Mouse (Mus musculus) embryonic facial prominence, embryonic 14.5 days (tissue): Measurements from ENCODE around the gene Serpinb2. TPM values are rescaled to one million over a fixed set of nuclear protein-coding genes. Genes with fewer than 3 reads are reported as not detected.

Experiments used
- ATAC-seq: fragments of 200-750 bp; cut with Nextera tagmentation; 2 replicates; pipeline ENCODE4 v1.8.0; 2017; ENCODE audit warnings: low read depth, moderate number of reproducible peaks, moderate TSS enrichment
- DNase-seq: peaks from one replicate; pipeline ENCODE4 v3.0.0-alpha.2; 2015; ENCODE audit warnings: low spot score
- H3K27ac ChIP-seq: fragments of 300-500 bp; sonication (generic); replicated peaks from 2 replicates; pipeline ENCODE4 v1.5.1; 2014; ENCODE audit warnings: low read depth, mild to moderate bottlenecking, low read length, moderate library complexity
- H3K27me3 ChIP-seq: fragments of 300-500 bp; sonication (generic); replicated peaks from 2 replicates; pipeline ENCODE4 v1.6.1; 2014; ENCODE audit warnings: low read length; ENCODE audit not compliant: control insufficient read depth, insufficient read depth
- H3K36me3 ChIP-seq: fragments of 300-500 bp; sonication (generic); 2 replicates; pipeline ENCODE4 v1.6.1; 2014; ENCODE audit warnings: low read length, mixed read lengths; ENCODE audit not compliant: control insufficient read depth, insufficient read depth
- H3K4me1 ChIP-seq: fragments of 300-500 bp; sonication (generic); 2 replicates; pipeline ENCODE4 v1.6.1; 2014; ENCODE audit warnings: antibody characterized with exemption, low read length; ENCODE audit not compliant: control insufficient read depth, insufficient read depth
- H3K4me2 ChIP-seq: fragments of 300-500 bp; sonication (generic); 2 replicates; pipeline ENCODE4 v1.6.1; 2014; ENCODE audit warnings: low read depth, mild to moderate bottlenecking, low read length, moderate library complexity, mixed read lengths
- H3K4me3 ChIP-seq: fragments of 300-500 bp; sonication (generic); 2 replicates; pipeline ENCODE4 v1.5.1; 2014; ENCODE audit warnings: low read depth, mild to moderate bottlenecking, low read length
- H3K9ac ChIP-seq: fragments of 300-500 bp; sonication (generic); 2 replicates; pipeline ENCODE4 v1.6.1; 2014; ENCODE audit warnings: low read depth, mild to moderate bottlenecking, low read length, moderate library complexity, mixed read lengths
- H3K9me3 ChIP-seq: fragments of 300-500 bp; sonication (generic); 2 replicates; pipeline ENCODE4 v1.6.1; 2016; ENCODE audit warnings: low read length; ENCODE audit not compliant: control insufficient read depth
- WGBS: fragments of 180-500 bp; shearing (Covaris S2); extraction: QIAGEN DNeasy Blood & Tissue Kit; methylation state at CpG from one replicate; pipeline ENCODE4 v1.1.7; 2014; 5-methylcytosine and 5-hydroxymethylcytosine counted together
- polyA plus RNA-seq: library from polyadenylated mRNA; unstranded; fragments of >200 nt; fragmentation: Nextera tagmentation; extraction: Ambion mirVana; gene quantifications from 2 replicates; pipeline ENCODE4 v1.2.1, GENCODE M21; 2014

Gene Serpinb2
- polyA plus RNA-seq = 2.2 and 3.2 TPM in 2 replicates

- Histone ChIP-seq H3K36me3 (no peaks in the 10 kb centered on the region), H3K4me3 (no peak within 1 kb of the TSS), H3K9ac (no peak within 1 kb of the TSS), H3K4me1 (no peaks in the 10 kb centered on the region), H3K4me2 (no peak within 1 kb of the TSS), H3K27me3 (no peaks in the 10 kb centered on the region), H3K9me3 (no peaks in the 10 kb centered on the region), H3K27ac (no peak within 1 kb of the TSS)
- ATAC-seq = no peak
- DNase-seq = no peak
- WGBS = 52% methylated on average over 5 of the region's 5 CpGs
Observed at GRCm38 (mm10) chr1:107511252-107511651, at the start of gene Serpinb2. TSS of gene Serpinb2 (plus strand) at chr1:107511423.

- no peak overlapping the region for H3K27ac ChIP-seq
- H3K4me2 ChIP-seq = no peak overlapping the region
- DNase-seq = no peak
- no peaks in the 10 kb centered on the region for H3K27me3 ChIP-seq
- no peak for ATAC-seq
- no peak overlapping the region for H3K4me3 ChIP-seq
- H3K4me1 ChIP-seq = no peaks in the 10 kb centered on the region
- H3K9ac ChIP-seq = no peak overlapping the region
- H3K9me3 ChIP-seq = no peaks in the 10 kb centered on the region
- no peaks in the 10 kb centered on the region for H3K36me3 ChIP-seq
Observed at GRCm38 (mm10) chr1:107479909-107480308, 31.3 kb upstream of the Serpinb2 start.

GRCm38 (mm10) chr1:107481452-107481851 is 29.8 kb upstream of the Serpinb2 start:
- Histone ChIP-seq H3K9ac (no peak overlapping the region), H3K27ac (no peak overlapping the region), H3K27me3 (no peaks in the 10 kb centered on the region), H3K36me3 (no peaks in the 10 kb centered on the region), H3K4me3 (no peak overlapping the region), H3K4me2 (peak overlapping the region; percentile 41), H3K9me3 (no peaks in the 10 kb centered on the region), H3K4me1 (no peaks in the 10 kb centered on the region)
- WGBS = 21% methylated on average over 11 of the region's 11 CpGs
- ATAC-seq (peak; percentile 76), DNase-seq (peak; percentile 70)

- DNase-seq (no peak), ATAC-seq (no peak)
- Histone ChIP-seq H3K9me3 (no peaks in the 10 kb centered on the region), H3K4me1 (no peaks in the 10 kb centered on the region), H3K36me3 (no peaks in the 10 kb centered on the region), H3K4me3 (no peak overlapping the region), H3K4me2 (no peak overlapping the region), H3K27ac (no peak overlapping the region), H3K27me3 (no peaks in the 10 kb centered on the region), H3K9ac (no peak overlapping the region)
- WGBS = 53% methylated on average over 8 of the region's 8 CpGs
Observed at GRCm38 (mm10) chr1:107489577-107489976, 21.6 kb upstream of the Serpinb2 start.

DNA sequence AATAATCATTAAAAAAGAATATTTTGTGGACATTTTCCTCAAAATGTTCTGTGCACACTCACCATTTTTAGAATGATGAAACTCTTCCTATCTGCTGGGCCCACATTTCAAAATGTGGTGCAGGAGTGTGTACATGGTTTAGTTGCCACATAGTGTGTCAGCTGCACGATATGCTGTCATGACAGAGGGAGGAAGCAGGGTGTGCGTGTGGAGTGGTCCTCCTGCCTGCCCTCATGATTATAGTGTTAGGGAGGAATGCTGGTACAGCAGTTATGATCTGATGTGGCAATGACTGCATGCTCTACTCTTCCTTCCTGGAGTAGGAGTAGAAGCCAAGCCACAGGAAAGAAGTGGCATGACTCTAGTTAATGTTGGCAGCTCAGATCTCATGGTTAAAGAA is 14.4 kb upstream of the Serpinb2 start:
- WGBS = 59% methylated on average over 2 of the region's 2 CpGs
- Histone ChIP-seq H3K4me1 (no peaks in the 10 kb centered on the region), H3K4me2 (no peak overlapping the region), H3K9me3 (no peaks in the 10 kb centered on the region), H3K27ac (no peak overlapping the region), H3K9ac (no peak overlapping the region), H3K4me3 (no peak overlapping the region), H3K36me3 (no peaks in the 10 kb centered on the region), H3K27me3 (no peaks in the 10 kb centered on the region)
- DNase-seq (no peak), ATAC-seq (no peak)

GRCm38 (mm10) chr1:107502025-107502424 is 9.2 kb upstream of the Serpinb2 start:
- Histone ChIP-seq H3K27me3 (no peaks in the 10 kb centered on the region), H3K4me3 (no peak overlapping the region), H3K27ac (no peak overlapping the region), H3K4me2 (no peak overlapping the region), H3K4me1 (no peaks in the 10 kb centered on the region), H3K9me3 (no peaks in the 10 kb centered on the region), H3K9ac (no peak overlapping the region), H3K36me3 (no peaks in the 10 kb centered on the region)
- ATAC-seq = no peak
- DNase-seq = no peak

DNA sequence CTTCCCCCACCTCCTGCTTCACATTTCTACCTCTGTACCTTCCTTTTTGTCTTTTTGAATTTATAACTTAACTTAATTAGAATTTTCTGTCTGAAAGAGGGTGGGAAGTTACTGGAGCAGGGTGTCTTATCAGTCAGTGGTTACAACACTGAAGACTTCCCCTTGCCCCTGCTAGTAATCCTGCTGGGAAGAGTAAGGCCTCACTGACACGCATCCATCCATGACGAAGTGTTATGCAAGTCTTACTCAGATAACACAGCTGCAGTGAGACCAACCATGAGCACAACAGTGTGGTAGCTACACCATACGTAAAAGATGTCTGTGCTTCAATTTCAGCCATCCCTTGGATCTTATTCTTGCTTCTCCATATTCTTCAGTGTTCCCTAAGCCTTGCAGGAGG is 7.9 kb upstream of the Serpinb2 start:
- ATAC-seq (no peak), DNase-seq (no peak)
- Histone ChIP-seq H3K9me3 (no peaks in the 10 kb centered on the region), H3K4me3 (no peak overlapping the region), H3K9ac (no peak overlapping the region), H3K27ac (no peak overlapping the region), H3K4me2 (no peak overlapping the region), H3K4me1 (no peaks in the 10 kb centered on the region), H3K36me3 (no peaks in the 10 kb centered on the region), H3K27me3 (no peaks in the 10 kb centered on the region)
- WGBS = 79% methylated on average over 3 of the region's 3 CpGs

DNA sequence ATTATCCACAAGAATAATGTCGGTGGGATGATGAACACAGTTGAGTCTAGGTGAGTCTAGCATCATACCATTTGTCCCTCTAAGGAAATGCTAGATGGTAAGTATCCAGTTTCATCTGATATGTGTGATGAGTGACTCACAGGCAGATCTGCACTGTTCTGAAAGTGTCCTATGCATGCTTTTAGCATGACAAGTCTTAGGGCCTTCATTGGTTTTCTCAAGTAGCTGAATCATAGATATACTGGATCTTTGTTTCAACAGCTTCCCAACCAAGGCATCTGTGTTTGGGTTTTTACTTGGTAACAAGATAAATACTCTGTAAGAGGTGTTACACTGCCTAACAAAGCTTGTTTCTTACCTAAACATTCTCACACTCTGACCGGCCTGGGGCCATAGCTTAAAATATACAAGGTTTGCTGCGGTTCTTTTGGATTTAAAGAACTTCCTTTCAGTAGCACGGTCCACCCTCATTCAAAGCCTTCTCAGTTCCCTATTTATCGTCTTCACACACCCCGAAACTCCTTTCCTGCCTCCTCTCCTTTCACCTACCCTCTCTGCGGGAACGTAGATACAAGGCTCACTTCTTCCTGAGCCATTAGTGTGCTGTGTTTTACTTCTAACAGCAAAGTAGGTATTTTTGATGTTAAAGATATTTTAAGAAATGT is 5.2 kb upstream of the Serpinb2 start:
- Histone ChIP-seq H3K4me2 (no peak overlapping the region), H3K9ac (no peak overlapping the region), H3K27me3 (no peaks in the 10 kb centered on the region), H3K4me1 (no peaks in the 10 kb centered on the region), H3K4me3 (no peak overlapping the region), H3K36me3 (no peaks in the 10 kb centered on the region), H3K9me3 (no peaks in the 10 kb centered on the region), H3K27ac (no peak overlapping the region)
- WGBS = 66% methylated on average over 8 of the region's 8 CpGs
- DNase-seq = no peak
- ATAC-seq = no peak
